Mouse (Mus musculus) testis, adult 10 weeks (tissue): ENCODE data around the gene Rara. TPM values are rescaled to one million over a fixed set of nuclear protein-coding genes. Genes with fewer than 3 reads are reported as not detected.

Source experiments
- polyA plus RNA-seq: library from polyadenylated mRNA; stranded (reverse); fragments of 350-450 nt; fragmentation: Illumina TruSeq; extraction: RNeasy Lipid Tissue Mini Kit (QIAGEN cat#74804); gene quantifications from one replicate; pipeline ENCODE4 v1.2.3, GENCODE M21; 2014; ENCODE audit warnings: low read depth, low replicate concordance

Gene Rara
- 1.3 TPM for polyA plus RNA-seq

GRCm38 (mm10) chr11:98927438-98928076, at the start of gene Rara:
Rara (plus strand) TSS chr11:98927818.

GRCm38 (mm10) chr11:98907437-98908173, 20.0 kb upstream of the Rara start, which contains the start of gene Cdc6:
Cdc6 (plus strand) TSS chr11:98907801.

DNA sequence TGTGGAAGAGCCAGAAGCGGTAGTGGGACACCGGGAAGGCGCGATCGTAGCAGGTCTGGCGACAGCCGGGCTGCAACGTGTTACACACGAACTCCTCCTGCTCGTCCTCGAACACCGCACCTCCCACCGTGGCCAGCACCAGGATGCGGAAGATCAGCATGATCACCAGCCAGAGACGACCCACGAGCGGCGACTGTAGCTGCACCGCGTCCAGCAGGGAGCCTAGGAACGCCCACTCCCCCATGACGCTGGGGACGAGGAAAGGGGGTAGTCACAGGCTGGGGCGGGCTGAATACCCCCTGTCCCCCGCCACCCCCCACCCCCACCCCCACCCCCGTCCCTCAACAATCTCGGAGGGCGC, 55.1 kb downstream of the Rara start, which contains the start of gene Gjd3:
Gjd3 (minus strand) TSS at position 244 of the 361 bp plus-strand sequence.

DNA sequence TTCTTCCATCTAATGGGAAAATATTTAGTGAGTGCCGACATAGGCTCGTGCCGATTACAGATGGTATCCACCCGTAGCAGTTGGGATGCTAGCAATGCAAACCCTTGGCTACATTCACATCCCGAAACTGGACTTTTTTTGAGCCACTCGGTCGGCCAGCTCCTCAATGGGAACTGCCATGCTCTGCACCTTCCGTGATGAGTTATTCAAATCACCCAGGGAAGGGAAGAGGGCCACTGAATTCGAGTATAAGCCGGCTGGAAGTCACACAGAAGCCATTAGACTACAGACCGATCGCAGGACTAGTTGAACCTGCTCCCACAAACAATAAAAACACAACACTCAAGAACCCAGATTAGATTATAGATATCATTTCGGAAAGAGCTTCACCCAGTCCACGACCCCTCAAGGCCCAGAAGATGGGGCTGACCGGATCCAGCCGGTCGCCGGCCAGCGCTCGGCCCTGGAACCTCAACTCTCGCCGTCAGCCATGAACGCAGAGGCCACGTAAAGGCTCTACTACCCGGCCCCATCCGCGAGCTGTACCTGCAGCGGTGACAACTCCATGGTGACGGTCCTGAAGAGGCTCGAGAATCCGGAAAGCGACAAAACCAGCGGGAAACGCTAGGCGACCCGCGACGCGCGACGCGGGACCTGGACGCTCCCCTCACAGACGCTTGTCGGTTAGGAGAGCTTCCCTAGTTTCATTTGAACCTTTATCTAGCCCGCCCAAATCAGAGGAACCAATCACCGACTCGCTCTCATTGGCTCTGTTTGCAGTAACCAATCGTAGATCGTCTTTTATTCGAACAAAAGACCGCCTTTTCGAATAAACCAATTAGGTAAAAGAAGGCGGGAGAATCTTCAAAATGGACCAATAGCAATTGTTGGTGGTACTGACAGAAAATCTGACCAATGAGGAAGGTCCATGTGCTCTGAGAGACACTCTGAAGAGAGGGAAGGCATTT, 96.2 kb downstream of the Rara start, which contains the start of gene Top2a:
Top2a (minus strand) TSS at position 690 of the 968 bp plus-strand sequence.

Other genes with a start within 250 kb of the Rara start
- 11.0 TPM for gene Psmd3, start 245.3 kb upstream of the Rara start, polyA plus RNA-seq
- gene Csf3, start 226.6 kb upstream of the Rara start, polyA plus RNA-seq = 0.20 TPM
- 28.3 TPM for gene Med24, start 198.4 kb upstream of the Rara start, polyA plus RNA-seq
- 2.9 TPM for gene Thra, start 187.2 kb upstream of the Rara start, polyA plus RNA-seq
- 0.81 TPM for gene Nr1d1, start 152.5 kb upstream of the Rara start, polyA plus RNA-seq
- 270 TPM for gene Msl1, start 132.3 kb upstream of the Rara start, polyA plus RNA-seq
- 18.6 TPM for gene Casc3, start 122.9 kb upstream of the Rara start, polyA plus RNA-seq
- 0.34 TPM for gene Rapgefl1, start 91.0 kb upstream of the Rara start, polyA plus RNA-seq
- 3.8 TPM for gene Wipf2, start 64.2 kb upstream of the Rara start, polyA plus RNA-seq
- gene Cdc6, start 20.0 kb upstream of the Rara start, polyA plus RNA-seq = 3.9 TPM
- gene Gjd3, start 55.2 kb downstream of the Rara start, polyA plus RNA-seq = not detected
- gene Top2a, start 96.4 kb downstream of the Rara start, polyA plus RNA-seq = 171 TPM
- gene Igfbp4, start 113.4 kb downstream of the Rara start, polyA plus RNA-seq = 3.0 TPM
- gene Tns4, start 161.5 kb downstream of the Rara start, polyA plus RNA-seq = 0.04 TPM
- 0.83 TPM for gene Ccr7, start 227.3 kb downstream of the Rara start, polyA plus RNA-seq